Mouse (Mus musculus) lung, postnatal 0 days (tissue): ENCODE measurements at regions not wholly inside any gene's neighbourhood (a gene's known extent, or its start where the extent isn't known, plus 50 kb on each side); places are given as distances from the start of the nearest gene placed in this dataset.

Experiments used
- CTCF ChIP-seq: IDR thresholded peaks from 2 replicates; pipeline ENCODE4 v1.5.1; 2016; ENCODE audit warnings: antibody characterized with exemption, mild to moderate bottlenecking
- EP300 ChIP-seq: IDR thresholded peaks from 2 replicates; pipeline ENCODE4 v1.6.1; 2016; ENCODE audit warnings: antibody characterized with exemption, mild to moderate bottlenecking, control low read depth

DNA sequence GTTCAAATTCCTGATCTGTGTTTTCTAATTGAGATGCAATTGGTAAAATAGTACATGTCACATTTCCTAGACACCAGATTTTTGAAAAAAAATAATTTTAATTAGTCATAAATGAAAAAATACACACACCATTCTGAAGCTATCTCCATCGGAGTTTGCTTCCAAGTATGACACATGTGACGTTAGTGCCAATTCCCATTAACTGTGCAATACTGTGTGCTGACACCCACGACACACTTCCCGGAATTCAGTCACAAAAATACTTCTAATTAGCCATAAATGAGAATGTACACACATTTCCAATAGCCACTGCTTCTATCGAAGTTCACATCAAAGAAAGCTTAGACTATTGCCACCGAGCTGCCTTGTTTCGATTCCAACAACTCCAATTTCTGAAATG, 258.5 kb upstream of the G2e3 start:
- TF ChIP-seq CTCF, result no peak
- no peak for TF ChIP-seq EP300
